Mouse (Mus musculus): ENCODE results near the gene Galr3.

GRCm38 (mm10) chr15:79092284-79092683, 50.6 kb downstream of the Galr3 start:
- TF ChIP-seq FLI1 (IDR thresholded peaks at IDR 0.05; ENCODE audit: low read length) (no peak), GATA1 (IDR thresholded peaks at IDR 0.05; ENCODE audit: borderline replicate concordance, low read length) (no peak)

Data from megakaryocyte, embryonic 14.5 days (primary cell).